Mouse (Mus musculus) erythroblast, embryonic 14.5 days (primary cell): ENCODE measurements around the gene Hlf.

Experiments used
- GATA1 ChIP-seq: IDR thresholded peaks from 2 replicates; pipeline ENCODE4 v1.6.1; 2012; ENCODE audit warnings: low read length, inconsistent platforms, mixed read lengths
- TAL1 ChIP-seq: IDR thresholded peaks from 3 replicates; pipeline ENCODE4 v1.6.1; 2012; ENCODE audit warnings: low read length, inconsistent platforms, mixed read lengths

GRCm38 (mm10) chr11:90357371-90357770, 33.3 kb downstream of the Hlf start:
- TF ChIP-seq TAL1: no peak
- TF ChIP-seq GATA1: no peak
